Mouse (Mus musculus): ENCODE measurements around the gene Atp6v1e1. TPM values are rescaled to one million over a fixed set of nuclear protein-coding genes. Genes with fewer than 3 reads are reported as not detected.

The Atp6v1e1 gene
- polyA plus RNA-seq, 1 experiment = 90.1 TPM

GRCm38 (mm10) chr6:120769972-120770371, 52.6 kb downstream of the Atp6v1e1 start:
- H3K79me2 ChIP-seq (ENCODE audit: control insufficient read depth, insufficient read depth) = no peaks in the 10 kb centered on the region
- H3K36me3 ChIP-seq (ENCODE audit: control insufficient read depth, insufficient read depth) = no peaks in the 10 kb centered on the region
- no peak overlapping the region for H3K4me3 ChIP-seq (ENCODE audit: insufficient read depth, poor library complexity, severe bottlenecking)
- TF ChIP-seq CEBPB (IDR thresholded peaks at IDR 0.05; ENCODE audit: low read depth) (no peak), MYOG (IDR thresholded peaks at IDR 0.05; ENCODE audit: control insufficient read depth, extremely low read depth, insufficient read length) (no peak), CTCF (IDR thresholded peaks at IDR 0.05; ENCODE audit: control insufficient read depth, insufficient read depth, insufficient read length) (no peak), FOSL1 (IDR thresholded peaks at IDR 0.05; ENCODE audit: insufficient read depth, low read length, poor library complexity, severe bottlenecking) (no peak)
- no peaks in the 10 kb centered on the region for H3K27me3 ChIP-seq (ENCODE audit: control insufficient read depth, insufficient read depth, insufficient read length)
- no peaks in the 10 kb centered on the region for H3K79me3 ChIP-seq (ENCODE audit: low read depth)
- no peak overlapping the region for H3ac ChIP-seq (ENCODE audit: control insufficient read depth, insufficient read length, low read depth)

- Histone ChIP-seq H3K36me3 (ENCODE audit: control insufficient read depth, insufficient read depth) (no peaks in the 10 kb centered on the region), H3ac (ENCODE audit: control insufficient read depth, insufficient read length, low read depth) (no peak overlapping the region), H3K79me3 (ENCODE audit: low read depth) (no peaks in the 10 kb centered on the region), H3K4me3 (ENCODE audit: insufficient read depth, poor library complexity, severe bottlenecking) (no peak overlapping the region), H3K79me2 (ENCODE audit: control insufficient read depth, insufficient read depth) (no peaks in the 10 kb centered on the region), H3K27me3 (ENCODE audit: control insufficient read depth, insufficient read depth, insufficient read length) (peaks cover 26% of the 10 kb centered on the region)
- no peak for TF ChIP-seq MAX (IDR thresholded peaks at IDR 0.05)
- no peak for TF ChIP-seq MYOD1 (IDR thresholded peaks at IDR 0.05; ENCODE audit: control insufficient read depth, insufficient read length, low read depth)
- no peak for TF ChIP-seq MYOG (IDR thresholded peaks at IDR 0.05; ENCODE audit: control insufficient read depth, extremely low read depth, insufficient read length)
- no peak for TF ChIP-seq FOSL1 (IDR thresholded peaks at IDR 0.05; ENCODE audit: insufficient read depth, low read length, poor library complexity, severe bottlenecking)
- no peak for TF ChIP-seq CTCF (IDR thresholded peaks at IDR 0.05; ENCODE audit: control insufficient read depth, insufficient read depth, insufficient read length)
- no peak for TF ChIP-seq CEBPB (IDR thresholded peaks at IDR 0.05; ENCODE audit: low read depth)
- no peak for TF ChIP-seq USF1 (IDR thresholded peaks at IDR 0.05; ENCODE audit: low read depth)
These were observed 61.4 kb downstream of the Atp6v1e1 start for GRCm38 (mm10) chr6:120761151-120761550.

GRCm38 (mm10) chr6:120746416-120746815, 76.2 kb downstream of the Atp6v1e1 start:
- H3K36me3 ChIP-seq (ENCODE audit: control insufficient read depth, insufficient read depth) = no peaks in the 10 kb centered on the region
- no peaks in the 10 kb centered on the region for H3K79me3 ChIP-seq (ENCODE audit: low read depth)
- H3K27me3 ChIP-seq (ENCODE audit: control insufficient read depth, insufficient read depth, insufficient read length) = peaks cover 13% of the 10 kb centered on the region
- H3K79me2 ChIP-seq (ENCODE audit: control insufficient read depth, insufficient read depth) = no peaks in the 10 kb centered on the region
- no peak overlapping the region for H3ac ChIP-seq (ENCODE audit: control insufficient read depth, insufficient read length, low read depth)
- H3K4me3 ChIP-seq (ENCODE audit: insufficient read depth, poor library complexity, severe bottlenecking) = no peak overlapping the region
- TF ChIP-seq USF1 (IDR thresholded peaks at IDR 0.05; ENCODE audit: low read depth) (no peak), CEBPB (IDR thresholded peaks at IDR 0.05; ENCODE audit: low read depth) (no peak), FOSL1 (IDR thresholded peaks at IDR 0.05; ENCODE audit: insufficient read depth, low read length, poor library complexity, severe bottlenecking) (no peak), MYOG (IDR thresholded peaks at IDR 0.05; ENCODE audit: control insufficient read depth, extremely low read depth, insufficient read length) (no peak), CTCF (IDR thresholded peaks at IDR 0.05; ENCODE audit: control insufficient read depth, insufficient read depth, insufficient read length) (no peak), MYOD1 (IDR thresholded peaks at IDR 0.05; ENCODE audit: control insufficient read depth, insufficient read length, low read depth) (no peak), MAX (IDR thresholded peaks at IDR 0.05) (no peak)

Small RNAs within 50 kb of the gene (microRNA-seq; reads per million reads assigned to microRNA genes)
- not detected for gene Gm25193 (ENCODE audit: borderline microRNAs expressed)

Other genes with a start within 250 kb of the Atp6v1e1 start
- gene Cecr2, start 156.4 kb downstream of the Atp6v1e1 start, polyA plus RNA-seq (2012; fragmentation: generic; extraction: Trizol) = 0.01 TPM
- gene Slc25a18, start 49.2 kb downstream of the Atp6v1e1 start, polyA plus RNA-seq (2012; fragmentation: generic; extraction: Trizol) = 0.07 TPM
- gene Bcl2l13, start 13.4 kb upstream of the Atp6v1e1 start, polyA plus RNA-seq (2012; fragmentation: generic; extraction: Trizol) = 24.6 TPM
- 48.1 TPM for gene Bid, start 94.1 kb upstream of the Atp6v1e1 start, polyA plus RNA-seq (2012; fragmentation: generic; extraction: Trizol)

Data from C2C12 (cell line).